Mouse (Mus musculus): ENCODE results near the gene Plk2. TPM values are rescaled to one million over a fixed set of nuclear protein-coding genes. Genes with fewer than 3 reads are reported as not detected.
A peak's percentile ranks its signal among the peaks of the same experiment; 100 is the strongest.

Plk2 gene
- polyA plus RNA-seq, 1 experiment: 27.1 TPM

- no peak for TF ChIP-seq CTCF (IDR thresholded peaks at IDR 0.05; ENCODE audit: insufficient read depth, low read length)
- TF ChIP-seq POLR2A (IDR thresholded peaks at IDR 0.05; ENCODE audit: borderline replicate concordance, extremely low read depth, low read depth, low read length): no peak
- WGBS: 75% methylated on average over 2 of the region's 2 CpGs
- no peak for DNase-seq
- H3K4me3 ChIP-seq (replicated peaks; ENCODE audit: extremely low read depth, low read depth, low read length): no peak overlapping the region
- H3K4me1 ChIP-seq (ENCODE audit: control insufficient read depth, insufficient read depth, low read length): peaks cover 4% of the 10 kb centered on the region; the same call in 1 of the 2 replicates
Measured at GRCm38 (mm10) chr13:110432062-110432566, 37.3 kb downstream of the Plk2 start.

DNA sequence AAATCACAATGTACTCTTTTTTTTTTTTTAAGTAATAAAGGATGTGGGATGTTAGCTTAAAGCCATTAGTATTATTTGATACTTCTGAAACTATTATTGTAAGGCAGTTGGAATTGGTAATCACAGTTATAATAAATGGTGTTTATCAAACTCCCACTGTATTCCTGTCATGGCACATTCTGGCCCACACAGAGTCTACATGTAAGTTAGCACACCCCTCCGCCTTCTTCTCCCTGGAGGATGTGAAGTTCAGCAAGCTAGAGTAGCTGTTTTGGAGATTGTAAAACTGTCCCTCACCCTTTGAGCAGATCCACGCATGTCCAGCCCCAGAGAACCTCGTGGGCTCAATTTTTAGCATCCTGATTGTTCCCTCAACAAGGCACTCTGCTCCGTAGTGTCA, 37.8 kb downstream of the Plk2 start:
- no peak for TF ChIP-seq POLR2A (IDR thresholded peaks at IDR 0.05; ENCODE audit: borderline replicate concordance, extremely low read depth, low read depth, low read length)
- no peak for TF ChIP-seq CTCF (IDR thresholded peaks at IDR 0.05; ENCODE audit: insufficient read depth, low read length)
- H3K4me1 ChIP-seq (ENCODE audit: control insufficient read depth, insufficient read depth, low read length): peaks cover 4% of the 10 kb centered on the region; the same call in 1 of the 2 replicates
- H3K4me3 ChIP-seq (replicated peaks; ENCODE audit: extremely low read depth, low read depth, low read length): no peak overlapping the region
- WGBS: 88% methylated on average over 4 of the region's 4 CpGs
- no peak for DNase-seq

GRCm38 (mm10) chr13:110436692-110437091, 41.8 kb downstream of the Plk2 start:
- no peak for DNase-seq
- Histone ChIP-seq H3K4me3 (replicated peaks; ENCODE audit: extremely low read depth, low read depth, low read length) (no peak overlapping the region), H3K4me1 (ENCODE audit: control insufficient read depth, insufficient read depth, low read length) (peaks cover 4% of the 10 kb centered on the region; the same call in 1 of the 2 replicates)
- WGBS: 31% methylated on average over 7 of the region's 7 CpGs
- TF ChIP-seq POLR2A (IDR thresholded peaks at IDR 0.05; ENCODE audit: borderline replicate concordance, extremely low read depth, low read depth, low read length): no peak
- TF ChIP-seq CTCF (IDR thresholded peaks at IDR 0.05; ENCODE audit: insufficient read depth, low read length): no peak

- no peak for TF ChIP-seq CTCF (IDR thresholded peaks at IDR 0.05; ENCODE audit: insufficient read depth, low read length)
- no peak for TF ChIP-seq POLR2A (IDR thresholded peaks at IDR 0.05; ENCODE audit: borderline replicate concordance, extremely low read depth, low read depth, low read length)
- DNase-seq: no peak
- Histone ChIP-seq H3K4me1 (ENCODE audit: control insufficient read depth, insufficient read depth, low read length) (peaks cover 4% of the 10 kb centered on the region; the same call in 1 of the 2 replicates), H3K4me3 (replicated peaks; ENCODE audit: extremely low read depth, low read depth, low read length) (no peak overlapping the region)
- WGBS: 86% methylated on average over 9 of the region's 9 CpGs
Measured at GRCm38 (mm10) chr13:110438624-110439023, 43.8 kb downstream of the Plk2 start.

DNA sequence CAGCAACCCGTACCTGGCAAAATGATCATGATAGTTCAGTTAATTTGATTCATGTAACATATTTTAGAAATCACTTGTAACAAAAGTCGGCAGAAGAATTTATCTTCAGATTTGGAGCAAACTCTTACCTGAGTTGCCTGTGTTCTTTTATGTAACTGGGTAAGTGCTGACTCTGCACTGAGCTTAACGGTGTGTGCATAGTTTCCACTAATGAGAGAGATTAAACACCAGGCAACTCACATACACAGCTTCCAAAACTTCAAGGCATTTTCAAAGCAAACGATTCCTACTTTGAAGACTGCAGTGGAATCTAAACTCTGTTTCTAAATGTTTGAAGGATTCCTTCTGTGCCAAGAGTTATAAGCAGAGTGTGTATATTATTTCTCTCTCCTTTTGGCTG, 49.5 kb downstream of the Plk2 start:
- Histone ChIP-seq H3K4me3 (replicated peaks; ENCODE audit: extremely low read depth, low read depth, low read length) (no peak overlapping the region), H3K4me1 (ENCODE audit: control insufficient read depth, insufficient read depth, low read length) (peaks cover 9% of the 10 kb centered on the region)
- DNase-seq: no peak
- TF ChIP-seq POLR2A (IDR thresholded peaks at IDR 0.05; ENCODE audit: borderline replicate concordance, extremely low read depth, low read depth, low read length) (no peak), CTCF (IDR thresholded peaks at IDR 0.05; ENCODE audit: insufficient read depth, low read length) (no peak)
- 72% methylated on average over 4 of the region's 4 CpGs for WGBS

- DNase-seq: peak; percentile 7
- TF ChIP-seq CTCF (IDR thresholded peaks at IDR 0.05; ENCODE audit: insufficient read depth, low read length) (no peak), POLR2A (IDR thresholded peaks at IDR 0.05; ENCODE audit: borderline replicate concordance, extremely low read depth, low read depth, low read length) (no peak)
- Histone ChIP-seq H3K4me3 (replicated peaks; ENCODE audit: extremely low read depth, low read depth, low read length) (no peak overlapping the region), H3K4me1 (ENCODE audit: control insufficient read depth, insufficient read depth, low read length) (peaks cover 9% of the 10 kb centered on the region)
- 38% methylated on average over 3 of the region's 3 CpGs for WGBS
Measured at GRCm38 (mm10) chr13:110444894-110445293, 50.0 kb downstream of the Plk2 start.

DNA sequence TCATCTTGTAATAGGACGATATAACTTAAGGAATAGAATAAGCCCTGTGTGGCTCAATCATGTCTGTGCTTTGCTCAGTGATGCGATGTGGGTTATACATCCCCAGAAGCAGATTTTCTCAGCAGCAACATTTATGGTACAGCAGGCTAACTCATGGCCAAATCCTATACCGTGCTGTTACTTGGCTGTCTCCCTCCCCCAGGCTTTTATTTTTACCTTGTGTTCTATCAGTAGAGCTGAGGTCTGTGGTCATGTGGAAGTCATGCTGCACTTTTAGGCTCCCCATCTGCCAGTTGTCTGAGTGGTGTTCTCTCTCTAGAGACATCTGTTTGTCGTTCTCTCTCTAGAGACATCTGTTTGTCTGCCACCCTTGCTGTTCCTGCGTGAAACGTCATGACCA, 51.6 kb downstream of the Plk2 start:
- no peak for TF ChIP-seq CTCF (IDR thresholded peaks at IDR 0.05; ENCODE audit: insufficient read depth, low read length)
- TF ChIP-seq POLR2A (IDR thresholded peaks at IDR 0.05; ENCODE audit: borderline replicate concordance, extremely low read depth, low read depth, low read length): no peak
- 91% methylated on average over 6 of the region's 6 CpGs for WGBS
- Histone ChIP-seq H3K4me1 (ENCODE audit: control insufficient read depth, insufficient read depth, low read length) (peaks cover 9% of the 10 kb centered on the region), H3K4me3 (replicated peaks; ENCODE audit: extremely low read depth, low read depth, low read length) (no peak overlapping the region)
- no peak for DNase-seq

DNA sequence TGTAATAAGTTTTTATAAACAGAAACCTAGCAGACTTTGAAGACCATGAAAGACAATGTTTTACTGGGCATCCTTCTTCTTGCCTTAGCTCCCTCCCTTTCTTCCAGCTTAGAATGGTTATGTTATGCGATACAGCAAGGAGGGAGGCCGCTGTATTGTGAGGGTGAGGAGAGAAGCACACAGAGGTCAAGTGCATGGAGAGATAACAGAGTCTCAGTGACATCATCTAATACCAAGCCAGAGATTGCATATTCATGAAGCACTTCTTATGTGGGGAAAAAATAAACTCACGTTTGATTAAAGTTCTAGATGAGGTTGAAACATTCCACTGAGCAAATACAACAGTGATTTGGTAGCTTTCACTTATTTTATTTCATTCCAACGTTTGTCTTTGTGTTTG, 55.2 kb downstream of the Plk2 start:
- no peak for DNase-seq
- 61% methylated on average over 4 of the region's 4 CpGs for WGBS
- Histone ChIP-seq H3K4me3 (replicated peaks; ENCODE audit: extremely low read depth, low read depth, low read length) (no peak overlapping the region), H3K4me1 (ENCODE audit: control insufficient read depth, insufficient read depth, low read length) (peaks cover 4% of the 10 kb centered on the region; the same call in 1 of the 2 replicates)
- TF ChIP-seq CTCF (IDR thresholded peaks at IDR 0.05; ENCODE audit: insufficient read depth, low read length): no peak
- no peak for TF ChIP-seq POLR2A (IDR thresholded peaks at IDR 0.05; ENCODE audit: borderline replicate concordance, extremely low read depth, low read depth, low read length)

Other genes with a start within 250 kb of the Plk2 start
- gene Rab3c, start 114.0 kb upstream of the Plk2 start, polyA plus RNA-seq (2012; rRNA removed): 0.26 and 0.28 TPM in 2 replicates
- gene Gapt, start 37.8 kb upstream of the Plk2 start, polyA plus RNA-seq (2012; rRNA removed): 0.59 and 1.5 TPM in 2 replicates

Data from lung, adult 2 months (tissue).